Mouse (Mus musculus) 3134 (cell line): ENCODE results near the gene Doc2g.

ENCODE experiments used
- DNase-seq: peaks from one replicate; pipeline ENCODE4 v3.0.0-alpha.2; 2011; ENCODE audit warnings: low spot score; ENCODE audit not compliant: insufficient read length; ENCODE audit errors: extremely low read depth

Gene Doc2g

DNA sequence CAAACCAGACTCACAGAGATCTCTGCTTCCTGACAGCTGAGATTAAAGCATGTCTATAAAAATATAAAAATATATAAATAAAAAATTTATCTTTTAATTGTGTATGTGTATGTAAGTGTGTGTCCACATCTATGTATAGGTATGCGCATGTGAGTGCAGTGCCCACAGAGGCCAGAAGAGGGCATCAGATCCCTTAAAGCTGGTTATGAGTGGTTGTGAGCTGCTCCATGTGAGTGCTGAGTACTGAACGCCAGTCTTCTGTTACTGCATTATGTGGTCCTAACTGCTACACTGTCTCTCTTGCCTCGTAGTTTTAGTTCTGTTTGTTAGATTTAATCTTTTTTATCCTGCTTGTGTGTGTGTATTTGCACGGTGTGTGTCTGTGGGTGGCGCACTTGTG lies 47.9 kb downstream of the Doc2g start:
- no peak for DNase-seq

DNA sequence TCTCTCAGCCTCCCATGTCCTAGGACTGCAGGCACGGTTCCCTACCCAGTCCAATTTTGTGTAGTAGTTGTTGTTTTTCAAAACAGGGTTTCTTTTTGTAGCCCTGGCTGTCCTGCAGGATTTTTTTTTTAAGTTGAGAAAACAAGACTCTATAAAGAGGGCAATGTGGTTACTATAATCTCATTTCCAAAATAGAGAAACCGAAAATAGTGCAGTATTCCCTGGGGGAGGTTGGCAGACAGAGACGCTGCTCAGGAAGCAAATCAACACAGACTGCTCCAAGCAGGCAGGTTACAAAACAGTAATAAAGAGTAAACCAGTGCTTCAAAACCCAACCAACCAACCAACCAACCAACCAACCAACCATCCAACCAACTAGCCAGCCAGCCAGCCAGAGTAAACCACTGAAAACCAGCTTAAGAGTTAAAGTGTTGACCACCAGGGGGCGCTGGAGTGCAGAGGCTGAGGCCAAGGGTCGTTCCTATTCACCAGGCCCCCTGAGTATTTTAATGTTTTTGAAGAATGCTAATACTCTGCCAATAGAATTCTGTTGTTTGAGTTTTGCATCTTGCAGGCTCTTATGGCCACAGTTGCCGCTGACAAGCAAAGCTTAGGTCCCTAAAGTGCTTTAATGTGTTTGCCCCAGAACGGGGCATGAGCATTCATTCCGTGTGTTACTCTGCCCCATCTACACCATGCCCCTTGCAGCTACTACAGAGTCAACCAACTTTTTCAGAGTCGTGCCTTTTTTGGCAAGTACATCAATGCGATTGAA lies 48.8 kb downstream of the Doc2g start:
- no peak for DNase-seq

DNA sequence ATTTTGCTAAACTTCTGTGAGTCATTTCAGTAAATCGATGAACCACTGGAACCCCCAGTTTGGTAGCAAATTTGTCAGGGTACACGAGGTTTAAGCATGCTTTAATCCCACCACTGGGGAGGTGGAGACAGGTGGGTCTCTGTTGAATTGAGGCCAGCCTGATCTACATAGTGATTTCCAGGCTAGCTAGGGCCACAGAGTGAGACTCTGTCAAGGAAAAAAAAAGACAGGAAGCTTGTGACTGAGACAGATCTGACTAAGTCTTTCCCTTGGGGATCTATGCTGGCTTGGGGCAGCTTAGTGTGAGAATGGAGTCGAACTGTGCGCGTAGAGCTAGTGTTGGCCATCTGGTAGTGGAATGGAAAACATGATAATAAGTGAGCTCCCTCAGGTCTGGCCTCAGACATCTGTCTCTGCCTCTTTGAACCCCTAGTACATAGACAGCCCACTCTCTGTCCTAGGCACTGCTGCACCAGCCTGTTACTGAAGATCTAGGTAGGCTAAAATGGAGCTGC lies 49.5 kb downstream of the Doc2g start:
- DNase-seq: no peak

DNA sequence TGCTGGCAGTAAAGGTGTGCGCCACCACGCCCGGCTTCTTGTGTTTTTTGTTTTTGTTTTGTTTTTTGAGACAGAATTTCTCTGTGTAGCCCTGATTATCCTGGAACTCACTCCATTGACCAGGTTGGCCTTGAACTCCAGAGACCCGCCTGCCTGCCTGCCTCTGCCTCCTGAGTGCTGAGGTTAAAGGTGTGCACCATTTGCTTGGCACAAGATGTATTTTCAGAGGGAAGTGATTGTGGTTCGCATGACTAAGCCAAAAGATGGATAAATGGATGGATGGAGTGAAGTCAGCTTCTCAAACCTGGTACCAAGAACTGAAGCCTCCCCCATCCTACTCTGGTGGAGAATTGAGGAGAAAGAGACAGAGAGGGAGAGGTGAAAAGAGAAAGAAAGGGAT lies 51.5 kb downstream of the Doc2g start:
- DNase-seq: no peak

DNA sequence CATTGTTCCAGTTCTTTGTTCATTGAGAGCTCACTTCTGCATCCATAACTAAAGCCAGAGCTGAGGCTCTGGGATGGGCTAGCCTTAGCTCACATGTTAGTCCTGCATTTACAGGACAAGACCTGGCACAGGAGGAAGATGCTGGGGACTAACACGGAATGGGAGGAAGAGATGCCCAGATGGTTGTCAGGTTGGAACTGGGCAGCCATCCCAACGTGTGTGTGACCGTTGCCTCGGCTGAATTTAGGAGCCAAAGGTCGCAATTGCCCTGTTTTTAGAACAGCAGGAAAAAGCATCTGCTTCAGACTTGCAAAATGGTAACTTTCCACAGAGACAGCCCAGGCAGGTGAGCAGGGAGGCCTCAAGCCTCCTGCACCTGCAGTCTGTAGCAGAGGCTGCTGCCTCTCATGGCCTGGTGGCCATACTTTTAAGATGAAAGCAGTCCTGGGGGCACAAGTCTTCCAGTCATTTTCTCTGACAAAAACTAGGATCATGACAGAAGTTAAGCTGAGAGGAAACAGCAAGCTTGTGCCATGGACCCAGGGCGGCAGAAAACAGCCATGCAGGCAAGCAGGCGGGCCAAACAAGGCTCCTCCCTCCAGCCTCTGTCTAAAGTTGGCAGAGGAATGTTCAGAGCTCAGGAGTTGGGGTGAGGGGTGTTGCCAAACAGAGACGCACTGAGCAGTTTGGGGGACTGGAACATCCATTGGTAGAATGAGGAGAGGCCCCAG lies 52.3 kb downstream of the Doc2g start:
- DNase-seq: no peak

DNA sequence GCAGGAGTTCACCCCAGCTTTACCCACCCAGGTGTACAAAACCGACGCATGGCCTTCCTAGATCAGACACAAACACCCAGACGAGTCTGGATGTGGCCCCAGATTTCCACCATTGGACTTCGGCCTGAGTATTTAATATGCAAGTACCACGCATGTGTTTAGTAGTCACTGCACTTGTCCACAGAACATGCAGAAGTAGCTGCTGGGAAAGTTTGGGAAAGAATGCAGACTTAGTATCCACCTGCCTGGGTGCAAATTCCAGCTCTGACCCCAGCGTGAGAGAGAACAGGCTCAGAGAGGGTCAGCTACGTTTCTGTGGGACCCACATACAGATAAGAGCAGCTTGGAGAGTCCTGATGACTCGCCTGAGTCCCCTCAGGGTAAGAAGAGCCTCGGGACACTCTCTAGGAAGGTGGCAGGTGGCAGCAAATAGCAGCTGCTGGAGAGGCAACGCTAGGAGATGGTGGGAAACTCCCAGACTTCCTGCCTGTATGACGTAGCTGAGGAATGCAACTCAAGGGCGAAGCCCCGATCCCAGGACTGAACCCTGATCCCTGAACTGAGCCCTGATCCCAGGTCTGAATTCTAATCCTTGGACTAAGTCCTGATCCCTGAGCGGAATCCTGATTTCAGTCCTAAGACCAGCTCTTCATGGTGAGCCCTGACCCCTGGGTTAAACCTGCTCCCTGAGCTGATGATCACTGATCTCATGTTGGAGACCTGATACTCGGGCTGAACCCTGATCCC lies 53.0 kb downstream of the Doc2g start:
- DNase-seq: no peak
